Mouse (Mus musculus) small intestine, adult 2 months (tissue): ENCODE results near the gene Llgl1.

Source experiments
- CTCF ChIP-seq: fragments of 200-500 bp; IDR thresholded peaks from 2 replicates; pipeline ENCODE4 v1.5.1; 2012; ENCODE audit warnings: low read depth, mild to moderate bottlenecking, control low read depth, inconsistent platforms, low read length, moderate library complexity, mixed read lengths; ENCODE audit not compliant: insufficient replicate concordance, insufficient read length; ENCODE audit errors: extremely low read depth
- POLR2A ChIP-seq: fragments of 200-500 bp; IDR thresholded peaks from 2 replicates; pipeline ENCODE4 v1.6.1; 2012; ENCODE audit warnings: low read depth, mild to moderate bottlenecking, control low read depth, inconsistent platforms, low read length, moderate library complexity

DNA sequence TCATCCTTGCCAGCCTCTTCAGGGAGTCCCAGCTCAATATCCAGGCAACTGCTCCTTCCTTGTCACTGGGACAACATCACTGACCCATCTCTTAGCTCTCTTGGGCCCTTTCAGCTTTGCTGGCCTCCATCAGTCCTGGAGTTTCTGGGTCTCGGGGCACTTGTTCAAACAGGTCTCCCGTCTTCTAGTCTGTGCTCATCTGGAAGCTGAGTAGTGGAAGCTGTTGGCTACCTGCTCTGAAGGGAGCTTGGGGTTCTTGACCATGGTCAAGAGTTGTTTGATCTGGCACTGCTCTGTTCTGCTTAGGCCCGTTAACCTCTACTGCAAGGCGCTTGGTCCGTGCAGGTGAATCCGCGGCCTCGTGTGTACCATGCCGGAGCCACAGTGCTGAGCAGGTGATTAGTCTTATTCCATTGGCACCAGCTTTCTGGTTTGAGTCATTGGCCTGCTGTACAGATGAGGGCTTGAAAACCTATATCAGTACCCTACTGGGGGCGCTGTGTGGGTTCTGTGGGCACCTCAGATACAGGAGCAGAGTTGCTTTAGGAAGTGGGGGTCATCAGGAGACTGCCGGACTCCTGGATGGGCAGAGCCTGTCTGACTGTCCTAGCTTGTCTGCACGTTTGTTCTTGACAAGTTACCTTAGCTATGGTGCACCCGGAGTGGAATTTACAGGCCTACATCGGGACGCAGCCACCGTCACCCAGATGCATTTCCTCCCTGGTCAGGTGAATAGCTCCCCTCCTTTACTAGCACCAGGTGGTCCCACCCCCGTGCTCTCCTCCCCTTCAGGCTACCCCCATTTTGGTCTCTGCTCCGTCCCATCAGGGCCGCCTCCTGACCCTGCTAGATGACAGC, 4.7 kb downstream of the Llgl1 start:
- TF ChIP-seq CTCF (no peak), POLR2A (no peak)
